Mouse (Mus musculus) ES-E14 (cell line): Measurements from ENCODE around the gene Cybrd1. TPM values are rescaled to one million over a fixed set of nuclear protein-coding genes. Genes with fewer than 3 reads are reported as not detected.

Source experiments
- DNase-seq: peaks from one replicate; pipeline ENCODE4 v3.0.0-alpha.2; 2013; ENCODE audit warnings: low read depth, low spot score
- H3K27ac ChIP-seq: 2 replicates; pipeline ENCODE4 v1.5.1; 2012; ENCODE audit warnings: low read depth, mild to moderate bottlenecking, low read length, moderate library complexity, mixed read lengths; ENCODE audit not compliant: poor library complexity, insufficient read depth, severe bottlenecking
- H3K36me3 ChIP-seq: 2 replicates; pipeline ENCODE4 v1.6.1; 2012; ENCODE audit warnings: mild to moderate bottlenecking, low read length, moderate library complexity, mixed read lengths; ENCODE audit not compliant: control insufficient read depth, poor library complexity, insufficient read depth, severe bottlenecking
- H3K4me1 ChIP-seq, 2 experiments: fragments of 150-350 bp in 1 of 2; sonication (generic) in 1 of 2; 2 replicates each; pipeline ENCODE4 v1.6.1; 2012; ENCODE audit warnings: low read length in 2 of 2, mild to moderate bottlenecking in 1 of 2, mixed read lengths in 1 of 2; ENCODE audit not compliant: control insufficient read depth in 2 of 2, insufficient read depth in 2 of 2, poor library complexity in 1 of 2
- H3K4me3 ChIP-seq, 2 experiments: fragments of 150-350 bp in 1 of 2; sonication (generic) in 1 of 2; 2 replicates each; pipeline ENCODE4 v1.5.1; 2012; ENCODE audit warnings: low read length in 2 of 2, low read depth in 1 of 2, mild to moderate bottlenecking in 1 of 2, mixed read lengths in 1 of 2; ENCODE audit not compliant: insufficient read depth in 1 of 2, poor library complexity in 1 of 2, severe bottlenecking in 1 of 2
- H3K9ac ChIP-seq: 2 replicates; pipeline ENCODE4 v1.6.1; 2012; ENCODE audit warnings: low read depth, mild to moderate bottlenecking, low read length, mixed read lengths; ENCODE audit not compliant: poor library complexity, insufficient read depth, severe bottlenecking
- H3K9me3 ChIP-seq: fragments of 150-350 bp; sonication (generic); 2 replicates; pipeline ENCODE4 v1.6.1; 2012; ENCODE audit warnings: low read depth, mild to moderate bottlenecking, low read length; ENCODE audit not compliant: control insufficient read depth, insufficient read depth
- CHD2 ChIP-seq: IDR thresholded peaks from 2 replicates; pipeline ENCODE4 v1.6.1; 2014; ENCODE audit warnings: mild to moderate bottlenecking, low read depth, low read length, inconsistent platforms
- HCFC1 ChIP-seq: IDR thresholded peaks from 2 replicates; pipeline ENCODE4 v1.6.1; 2012; ENCODE audit warnings: low read length, inconsistent platforms, borderline replicate concordance; ENCODE audit not compliant: insufficient read depth
- MAFK ChIP-seq: IDR thresholded peaks from 2 replicates; pipeline ENCODE4 v1.6.1; 2014; ENCODE audit warnings: mild to moderate bottlenecking, low read depth, low read length, inconsistent platforms; ENCODE audit not compliant: insufficient read depth
- ZC3H11A ChIP-seq: IDR thresholded peaks from 2 replicates; pipeline ENCODE4 v1.6.1; 2012; ENCODE audit warnings: low read depth, mild to moderate bottlenecking, inconsistent platforms, low read length, borderline replicate concordance
- ZNF384 ChIP-seq: IDR thresholded peaks from 2 replicates; pipeline ENCODE4 v1.6.1; 2012; ENCODE audit warnings: low read depth, low read length, inconsistent platforms
- in situ Hi-C, 2 experiments: fragments of 600-800 bp; cut with MboI; formaldehyde crosslinking; loops; one replicate each; pipeline ENCODE4 v1.15.1; 2025; ENCODE audit warnings: low sequenced_read_pairs in 2 of 2, inconsistent platforms in 1 of 2; ENCODE audit not compliant: unreplicated experiment in 2 of 2
- total RNA-seq: library from RNA; depleted of rRNA; stranded (reverse); fragments of 300-350 nt; gene quantifications from 2 replicates; pipeline ENCODE4 v1.2.3, GENCODE M21; 2012

Cybrd1 gene
- total RNA-seq, 1 experiment: 0.31 TPM

GRCm38 (mm10) chr2:71177250-71177615 is 59.5 kb downstream of the Cybrd1 start:
- Histone ChIP-seq H3K4me3 (no peak overlapping the region), H3K9me3 (no peaks in the 10 kb centered on the region), H3K36me3 (no peaks in the 10 kb centered on the region), H3K9ac (no peak overlapping the region), H3K27ac (no peak overlapping the region), H3K4me1 (peaks cover 0 to 8% of the 10 kb centered on the region in 2 experiments; a peak in 2 of 4 replicates)
- in situ Hi-C loops: no loop called here
- no peak for TF ChIP-seq ZNF384
- no peak for TF ChIP-seq CHD2
- TF ChIP-seq ZC3H11A: no peak
- DNase-seq: no peak

DNA sequence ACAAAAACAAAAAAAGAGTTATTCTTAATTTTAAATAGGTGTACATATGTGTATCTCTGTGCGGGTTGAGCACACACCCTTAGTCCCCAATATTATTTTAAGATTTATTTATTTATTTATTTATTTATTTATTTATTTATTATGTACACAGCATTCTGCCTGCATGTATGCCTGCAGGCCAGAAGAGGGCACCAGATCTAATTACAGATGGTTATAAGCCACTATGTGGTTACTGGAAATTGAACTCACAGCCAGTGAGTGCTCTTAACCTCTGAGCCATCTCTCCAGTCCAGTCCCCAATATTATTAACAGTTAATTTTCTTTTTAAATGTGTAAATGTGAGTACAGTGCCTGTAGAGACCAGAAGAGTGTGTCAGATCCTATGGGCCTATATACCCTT is 60.0 kb downstream of the Cybrd1 start:
- Histone ChIP-seq H3K36me3 (no peaks in the 10 kb centered on the region), H3K4me1 (peaks cover 0 to 8% of the 10 kb centered on the region in 2 experiments; a peak in 2 of 4 replicates), H3K4me3 (no peak overlapping the region), H3K9ac (no peak overlapping the region), H3K9me3 (no peaks in the 10 kb centered on the region), H3K27ac (no peak overlapping the region)
- DNase-seq: no peak
- in situ Hi-C loops: no loop called here
- TF ChIP-seq MAFK (no peak), ZNF384 (peak; percentile 76; the same call in 1 of the 2 replicates)

GRCm38 (mm10) chr2:71179716-71180115 is 62.0 kb downstream of the Cybrd1 start:
- no peaks in the 10 kb centered on the region for H3K36me3 ChIP-seq
- TF ChIP-seq ZC3H11A (no peak), ZNF384 (no peak), CHD2 (no peak), MAFK (no peak), HCFC1 (no peak)
- in situ Hi-C loops: no loop called here
- no peak for DNase-seq
- H3K9me3 ChIP-seq: no peaks in the 10 kb centered on the region
- peaks cover 0 to 11% of the 10 kb centered on the region in 2 experiments; a peak in 2 of 4 replicates for H3K4me1 ChIP-seq
- H3K9ac ChIP-seq: no peak overlapping the region
- H3K27ac ChIP-seq: no peak overlapping the region
- H3K4me3 ChIP-seq: no peak overlapping the region

DNA sequence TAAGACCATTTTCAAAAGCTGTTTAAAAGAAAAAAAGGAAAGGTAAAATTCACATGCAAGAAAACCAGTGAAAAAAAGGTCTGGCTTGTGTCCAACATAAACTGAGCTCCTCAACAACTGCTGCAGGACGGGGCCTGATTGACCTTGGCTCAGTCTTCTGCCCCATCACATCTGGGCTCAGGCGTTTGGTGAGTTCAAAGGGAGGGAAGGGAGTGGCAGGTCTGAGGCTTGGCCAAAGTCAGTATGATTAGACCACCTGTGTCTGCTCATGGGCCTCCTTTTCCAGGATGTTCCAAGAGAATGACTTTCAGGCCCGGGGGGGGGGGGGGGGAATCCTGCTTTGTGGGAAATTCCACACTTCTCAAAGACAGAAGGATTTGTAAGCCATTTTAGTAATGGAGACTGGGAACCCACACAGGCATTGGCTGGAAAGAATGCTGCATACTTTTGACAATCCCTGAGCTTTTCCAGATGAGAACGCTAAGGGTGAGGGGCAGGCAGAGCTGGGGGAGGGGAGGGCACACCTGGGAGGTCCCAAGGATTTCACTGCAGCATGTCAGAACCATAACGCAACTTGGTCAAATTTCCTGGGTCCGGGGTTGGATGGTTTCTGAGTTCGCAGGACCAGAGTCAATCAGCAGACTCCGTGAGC is 63.0 kb downstream of the Cybrd1 start:
- in situ Hi-C loops: no loop called here
- H3K27ac ChIP-seq: no peak overlapping the region

GRCm38 (mm10) chr2:71187950-71188349 is 70.2 kb downstream of the Cybrd1 start:
- Histone ChIP-seq H3K4me1 (peaks cover 13 to 15% of the 10 kb centered on the region in 2 experiments), H3K9me3 (no peaks in the 10 kb centered on the region), H3K27ac (no peak overlapping the region), H3K4me3 (no peak overlapping the region), H3K36me3 (no peaks in the 10 kb centered on the region), H3K9ac (no peak overlapping the region)
- no peak for DNase-seq
- TF ChIP-seq MAFK: no peak
- TF ChIP-seq HCFC1: no peak
- TF ChIP-seq ZC3H11A: no peak
- TF ChIP-seq CHD2: no peak
- in situ Hi-C loops: no loop called here

More for the DNA sequence above, 63.0 kb downstream of the Cybrd1 start:
- Histone ChIP-seq H3K9me3 (no peaks in the 10 kb centered on the region), H3K36me3 (no peaks in the 10 kb centered on the region), H3K4me3 (peak overlapping the region in 1 of 2 experiments; percentile 1; a peak in 1 of 4 replicates), H3K4me1 (peaks cover 0 to 11% of the 10 kb centered on the region in 2 experiments; a peak in 2 of 4 replicates), H3K9ac (no peak overlapping the region)
- peak; percentile 48 for DNase-seq
- TF ChIP-seq ZC3H11A (no peak), ZNF384 (no peak), CHD2 (no peak), MAFK (no peak), HCFC1 (no peak)
